8 mouse cellular contexts compared by ENCODE assay signal in the genomic region with DNA sequence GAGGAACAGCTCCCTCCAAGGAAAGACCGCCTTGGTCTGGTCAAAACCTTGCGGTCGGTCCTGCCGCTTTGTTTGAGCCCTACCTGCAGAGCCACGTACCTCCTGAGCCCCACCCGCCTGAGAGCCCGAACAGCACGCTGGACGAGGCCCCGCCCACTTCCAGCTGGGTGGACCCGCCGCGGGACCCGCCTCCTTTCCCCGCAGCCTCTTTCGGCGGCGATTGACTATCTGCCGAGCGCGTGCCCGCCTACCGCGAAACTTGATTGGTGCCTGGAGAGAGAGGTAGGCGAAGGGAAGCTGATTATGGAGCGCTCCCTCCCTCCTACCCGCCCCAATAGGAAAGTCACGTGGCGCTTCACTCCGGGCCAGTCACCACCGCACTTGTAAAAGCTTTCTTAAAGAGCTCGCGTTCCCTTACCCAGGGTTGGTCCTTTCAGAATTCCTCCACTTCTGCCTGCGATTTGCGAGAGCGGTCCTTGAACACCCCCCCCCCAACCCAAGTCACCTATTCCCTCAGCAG. TPM values are rescaled to one million over a fixed set of nuclear protein-coding genes. Genes with fewer than 3 reads are reported as not detected.
A peak's percentile ranks its signal among the peaks of the same experiment; 100 is the strongest.
DNase-seq lines count a peak whose midpoint lies in the region; ATAC-seq lines count a peak whose summit lies in the region.

No protein-coding gene starts in this region.

- peak overlapping the region; percentile 93 for H3K4me2 ChIP-seq in hindbrain, embryonic 12.5 days (replicated peaks)

- peaks cover 46% of the 10 kb centered on the region for H3K4me1 ChIP-seq in hindbrain, embryonic 12.5 days

- peak; percentile 98 for DNase-seq in NIH3T3 (ENCODE audit: low read depth)
- DNase-seq in cerebellum, postnatal 10 days = peak; percentile 97 to 98
- DNase-seq in frontal cortex, postnatal 10 days (ENCODE audit: low spot score in 2 of 2) = peak; percentile 97
- DNase-seq in layer of hippocampus, postnatal 14 days (ENCODE audit: low spot score in 2 of 2) = peak; percentile 97 to 98
- peak; percentile 99 for DNase-seq in lung, postnatal 14 days
- DNase-seq in retina, adult 2 months (ENCODE audit: low read depth, low spot score) = peak; percentile 95
- peak; percentile 98 to 99 for DNase-seq in thymus, postnatal 36 days

- peaks cover 7% of the 10 kb centered on the region; the same call in 1 of the 2 replicates for H3K36me3 ChIP-seq in hindbrain, embryonic 12.5 days

- H3K9me3 ChIP-seq in hindbrain, embryonic 12.5 days (replicated peaks) = no peaks in the 10 kb centered on the region

- peak overlapping the region; percentile 87 for H3K9ac ChIP-seq in hindbrain, embryonic 12.5 days

- H3K27me3 ChIP-seq in hindbrain, embryonic 12.5 days = no peaks in the 10 kb centered on the region; the same call in 1 of the 2 replicates

- ATAC-seq in hindbrain, embryonic 12.5 days (ENCODE audit: low FRiP score) = peak; percentile 92

- H3K27ac ChIP-seq in hindbrain, embryonic 12.5 days = peak overlapping the region; percentile 98

- WGBS in hindbrain, embryonic 12.5 days = 1% methylated on average over 36 of the region's 36 CpGs

- peak overlapping the region; percentile 68 for H3K4me3 ChIP-seq in hindbrain, embryonic 12.5 days

RNA-seq across cellular contexts. Expression of a gene that starts 0.8 kb away (rescaled TPM):
- polyA plus RNA-seq in hindbrain, embryonic 12.5 days (2016; fragmentation: Nextera tagmentation; extraction: Ambion mirVana) = 25.5 and 26.9 TPM in 2 replicates
- total RNA-seq in layer of hippocampus, postnatal 14 days (2021) = 10 to 100 TPM; 65.2 to 70.3 TPM

Comparison
In these comparisons a context has a peak if more than half of its experiments do, and no peak if none do; other contexts are left out.
1. Peak in every context shown above with its lines: DNase-seq, ATAC-seq, H3K4me3 ChIP-seq and H3K27ac ChIP-seq.